Mouse (Mus musculus) hindbrain, postnatal 0 days (tissue): ENCODE results near the gene Eef1a1. TPM values are rescaled to one million over a fixed set of nuclear protein-coding genes. Genes with fewer than 3 reads are reported as not detected.
A peak's percentile ranks its signal among the peaks of the same experiment; 100 is the strongest.
"Not testable (repeated sequence)": the region's sequence is repeated elsewhere in the genome, so short reads cannot be mapped to it uniquely, and the experiment has no call there.

ENCODE experiments used
- ATAC-seq: fragments of 200-750 bp; cut with Nextera tagmentation; 2 replicates; pipeline ENCODE4 v1.8.0; 2017; ENCODE audit warnings: mild to moderate bottlenecking, moderate TSS enrichment, moderate library complexity
- DNase-seq: peaks from one replicate; pipeline ENCODE4 v3.0.0-alpha.2; 2015; ENCODE audit warnings: low spot score
- H3K27ac ChIP-seq: fragments of 300-500 bp; sonication (generic); 2 replicates; pipeline ENCODE4 v1.5.1; 2014; ENCODE audit warnings: mild to moderate bottlenecking
- H3K27me3 ChIP-seq: fragments of 300-500 bp; sonication (generic); 2 replicates; pipeline ENCODE4 v1.6.1; 2014; ENCODE audit warnings: low read length, mixed read lengths; ENCODE audit not compliant: insufficient read depth
- H3K36me3 ChIP-seq: fragments of 300-500 bp; sonication (generic); 2 replicates; pipeline ENCODE4 v1.6.1; 2014; ENCODE audit warnings: low read length, mixed read lengths; ENCODE audit not compliant: insufficient read depth
- H3K4me1 ChIP-seq: fragments of 300-500 bp; sonication (generic); 2 replicates; pipeline ENCODE4 v1.6.1; 2014; ENCODE audit warnings: antibody characterized with exemption, low read length, mixed read lengths; ENCODE audit not compliant: insufficient read depth
- H3K4me2 ChIP-seq: fragments of 300-500 bp; sonication (generic); 2 replicates; pipeline ENCODE4 v1.6.1; 2014; ENCODE audit warnings: low read depth, mild to moderate bottlenecking, low read length, moderate library complexity, mixed read lengths
- H3K4me3 ChIP-seq: fragments of 300-500 bp; sonication (generic); 2 replicates; pipeline ENCODE4 v1.5.1; 2014; ENCODE audit warnings: low read length
- H3K9ac ChIP-seq: fragments of 300-500 bp; sonication (generic); replicated peaks from 2 replicates; pipeline ENCODE4 v1.6.1; 2014; ENCODE audit warnings: mild to moderate bottlenecking, low read length, moderate library complexity, mixed read lengths
- H3K9me3 ChIP-seq: fragments of 300-500 bp; sonication (generic); 2 replicates; pipeline ENCODE4 v1.6.1; 2016; ENCODE audit warnings: low read length, mixed read lengths
- CTCF ChIP-seq: IDR thresholded peaks from 2 replicates; pipeline ENCODE4 v1.5.1; 2016; ENCODE audit warnings: antibody characterized with exemption, control low read depth, low read depth
- WGBS: fragments of 180-500 bp; shearing (Covaris S2); extraction: QIAGEN DNeasy Blood & Tissue Kit; methylation state at CpG from one replicate; pipeline ENCODE4 v1.1.7; 2014; 5-methylcytosine and 5-hydroxymethylcytosine counted together
- polyA plus RNA-seq: library from polyadenylated mRNA; unstranded; fragments of >200 nt; fragmentation: Nextera tagmentation; extraction: Ambion mirVana; gene quantifications from 2 replicates; pipeline ENCODE4 v1.2.1, GENCODE M21; 2015
- total RNA-seq: library from RNA; depleted of rRNA; stranded (reverse); fragments of >200 nt; gene quantifications from 2 replicates; pipeline ENCODE4 v1.2.3, GENCODE M21; 2014

Gene Eef1a1
- total and polyA plus RNA-seq, 2 experiments from 2014 or later, result 2,549 to 5,628 TPM

GRCm38 (mm10) chr9:78503223-78504079, 14.5 kb upstream of the Eef1a1 start:
- ATAC-seq (peak; percentile 73), DNase-seq (peak; percentile 60)
- Histone ChIP-seq H3K36me3 (no peaks in the 10 kb centered on the region), H3K27me3 (no peaks in the 10 kb centered on the region), H3K4me1 (peaks cover 10% of the 10 kb centered on the region), H3K4me3 (no peak overlapping the region), H3K9me3 (no peaks in the 10 kb centered on the region), H3K27ac (peak overlapping the region; percentile 77), H3K9ac (peak overlapping the region; percentile 35; the same call in 1 of the 2 replicates), H3K4me2 (peak overlapping the region; percentile 48)
- TF ChIP-seq CTCF, result no peak
- WGBS, result 4% methylated on average over 6 of the region's 6 CpGs

DNA sequence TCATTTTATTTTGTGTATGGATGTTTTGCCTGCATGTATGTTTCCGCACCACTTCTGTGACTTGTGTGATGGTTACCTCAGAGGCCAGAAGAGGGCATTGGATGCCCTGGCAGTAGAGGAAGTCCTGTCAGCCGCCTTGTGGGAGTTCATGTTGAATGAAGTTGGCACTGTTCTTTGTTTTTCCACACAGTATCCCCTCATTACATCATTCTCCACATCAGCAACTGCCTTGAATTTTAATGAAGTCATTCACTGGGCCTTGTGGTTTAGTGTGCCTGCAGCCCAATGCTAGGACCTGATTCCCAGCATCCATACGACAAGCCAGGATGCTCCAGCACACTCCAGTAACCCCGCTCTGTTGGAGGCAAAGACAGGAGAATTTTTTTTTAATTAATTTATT, 12.3 kb upstream of the Eef1a1 start:
- Histone ChIP-seq H3K4me2 (no peak overlapping the region), H3K4me3 (no peak overlapping the region), H3K9ac (no peak overlapping the region), H3K27ac (no peak overlapping the region), H3K9me3 (no peaks in the 10 kb centered on the region), H3K27me3 (no peaks in the 10 kb centered on the region), H3K4me1 (peaks cover 10% of the 10 kb centered on the region), H3K36me3 (no peaks in the 10 kb centered on the region)
- DNase-seq (peak; percentile 64), ATAC-seq (peak; percentile 70)
- peak; percentile 35; the same call in 1 of the 2 replicates for TF ChIP-seq CTCF
- 54% methylated on average over 4 of the region's 4 CpGs for WGBS

DNA sequence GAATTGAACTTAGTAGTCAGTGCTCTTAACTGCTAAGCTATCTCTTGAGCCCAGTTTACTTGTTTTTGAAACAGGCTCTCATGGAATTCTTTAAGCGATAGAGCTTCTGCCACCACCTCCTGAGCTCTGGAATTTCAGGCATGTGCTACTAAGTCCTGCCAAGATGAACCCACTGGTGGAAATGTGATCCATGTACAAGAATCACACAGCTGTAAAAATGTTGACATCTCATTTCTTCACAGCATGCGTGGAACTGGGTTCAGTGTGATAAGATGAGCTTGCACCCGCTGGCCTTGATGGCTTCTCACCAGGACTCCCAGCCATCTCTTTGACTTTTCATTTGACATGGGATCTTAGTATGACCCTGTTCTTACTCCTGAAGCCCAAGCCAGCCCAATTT, 11.4 kb upstream of the Eef1a1 start:
- H3K4me2 ChIP-seq, result no peak overlapping the region
- H3K4me1 ChIP-seq, result peaks cover 10% of the 10 kb centered on the region
- no peak overlapping the region for H3K27ac ChIP-seq
- TF ChIP-seq CTCF, result no peak
- no peaks in the 10 kb centered on the region for H3K9me3 ChIP-seq
- no peaks in the 10 kb centered on the region for H3K36me3 ChIP-seq
- H3K9ac ChIP-seq, result no peak overlapping the region
- WGBS, result 65% methylated on average over 3 of the region's 3 CpGs
- H3K27me3 ChIP-seq, result no peaks in the 10 kb centered on the region
- DNase-seq (no peak), ATAC-seq (no peak)
- H3K4me3 ChIP-seq, result no peak overlapping the region

DNA sequence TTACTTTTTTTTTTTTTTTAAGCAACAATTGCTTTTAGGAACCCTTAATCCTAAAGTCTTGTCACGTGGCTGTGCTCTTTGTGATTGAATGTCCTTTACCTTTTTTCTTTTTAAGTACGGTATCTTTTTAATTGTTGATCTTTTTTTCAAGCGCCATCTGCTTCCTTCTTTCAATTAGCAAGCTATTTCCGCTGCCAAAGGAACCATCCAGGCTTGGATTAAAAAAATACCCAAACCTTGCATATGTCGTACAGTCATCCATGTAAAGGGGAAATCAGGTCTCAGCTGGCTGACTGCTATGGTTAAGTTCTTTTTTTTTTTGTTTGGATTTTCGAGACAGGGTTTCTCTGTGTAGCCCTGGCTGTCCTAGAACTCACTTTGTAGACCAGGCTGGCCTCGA, 4.2 kb upstream of the Eef1a1 start:
- ATAC-seq (no peak), DNase-seq (no peak)
- H3K4me3 ChIP-seq, result no peak overlapping the region
- no peaks in the 10 kb centered on the region for H3K27me3 ChIP-seq
- no peaks in the 10 kb centered on the region for H3K4me1 ChIP-seq
- H3K27ac ChIP-seq, result no peak overlapping the region
- WGBS, result 71% methylated on average over 7 of the region's 7 CpGs
- no peak overlapping the region for H3K4me2 ChIP-seq
- no peaks in the 10 kb centered on the region for H3K36me3 ChIP-seq
- no peak for TF ChIP-seq CTCF
- no peaks in the 10 kb centered on the region for H3K9me3 ChIP-seq
- H3K9ac ChIP-seq, result no peak overlapping the region

DNA sequence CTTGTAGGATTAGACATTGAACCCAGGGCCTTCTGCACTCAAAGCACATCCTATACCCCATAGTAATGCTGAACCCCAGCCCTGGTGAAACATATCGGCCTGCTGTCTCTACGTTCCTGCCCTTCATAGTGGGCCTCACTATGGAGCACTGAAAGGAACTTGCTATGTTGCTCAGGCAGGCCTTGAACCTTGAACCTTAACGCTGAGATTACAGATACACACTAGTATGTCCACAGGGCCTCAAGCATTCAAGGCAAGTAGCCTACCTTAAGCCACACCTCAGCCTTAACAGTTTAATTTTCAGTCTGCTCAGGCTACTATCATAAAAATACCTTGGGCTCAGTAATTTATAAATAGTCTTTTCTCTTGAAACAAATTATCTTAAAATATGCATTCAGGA, 3.3 kb upstream of the Eef1a1 start:
- Histone ChIP-seq H3K27ac (no peak overlapping the region), H3K9ac (no peak overlapping the region), H3K4me3 (no peak overlapping the region), H3K36me3 (no peaks in the 10 kb centered on the region), H3K27me3 (no peaks in the 10 kb centered on the region), H3K9me3 (no peaks in the 10 kb centered on the region), H3K4me1 (no peaks in the 10 kb centered on the region), H3K4me2 (no peak overlapping the region)
- ATAC-seq (no peak), DNase-seq (no peak)
- no peak for TF ChIP-seq CTCF
- WGBS, result 83% methylated on average over 3 of the region's 3 CpGs

DNA sequence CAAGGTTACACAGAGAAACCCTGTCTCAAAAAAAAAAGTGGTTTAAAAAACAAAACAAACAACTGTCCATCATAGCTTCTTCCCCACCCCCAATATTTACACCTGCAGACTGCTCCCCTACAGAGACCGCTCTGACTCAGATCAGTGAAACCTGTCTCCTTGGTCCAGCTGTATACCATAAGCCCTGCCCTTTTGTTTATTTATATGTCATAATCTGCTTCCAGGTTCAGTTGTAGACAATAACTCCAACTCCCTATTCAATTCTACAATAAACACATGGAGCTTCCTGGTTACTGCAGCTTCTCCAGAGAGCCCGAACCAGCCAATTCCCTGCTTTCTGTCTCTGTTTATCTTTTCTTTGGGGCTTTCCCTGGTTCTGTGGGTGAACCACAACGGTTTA, 2.2 kb upstream of the Eef1a1 start:
- no peak for ATAC-seq
- no peak for TF ChIP-seq CTCF
- H3K36me3 ChIP-seq, result no peaks in the 10 kb centered on the region
- H3K4me2 ChIP-seq, result no peak overlapping the region
- no peak overlapping the region for H3K27ac ChIP-seq
- no peaks in the 10 kb centered on the region for H3K27me3 ChIP-seq
- no peaks in the 10 kb centered on the region for H3K4me1 ChIP-seq
- no peak overlapping the region for H3K4me3 ChIP-seq
- H3K9ac ChIP-seq, result no peak overlapping the region
- no peaks in the 10 kb centered on the region for H3K9me3 ChIP-seq
- 89% methylated on average over 3 of the region's 3 CpGs for WGBS
- DNase-seq, result no peak

DNA sequence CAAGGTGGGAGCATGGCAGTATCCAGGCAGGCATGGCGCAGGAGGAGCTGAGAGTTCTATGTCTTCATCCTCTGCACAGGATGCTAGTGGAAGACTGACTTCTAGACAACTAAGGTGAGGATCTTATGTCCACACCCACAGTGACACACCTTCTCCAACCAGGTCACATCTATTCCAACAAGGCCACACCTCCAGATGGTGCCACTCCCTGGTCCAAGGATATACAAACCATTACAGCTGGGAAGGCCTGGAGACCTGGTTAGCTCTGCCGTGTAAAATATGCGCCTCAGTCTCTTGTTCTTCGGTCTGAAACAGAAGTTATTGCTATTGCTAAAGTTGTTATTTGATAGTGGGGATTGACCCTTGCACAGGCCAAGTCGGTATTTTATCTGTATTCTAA, 930 bp downstream of the Eef1a1 start:
- H3K9me3 ChIP-seq, H3K4me3 ChIP-seq, DNase-seq, H3K36me3 ChIP-seq, ATAC-seq, H3K27ac ChIP-seq, H3K4me1 ChIP-seq, H3K4me2 ChIP-seq, H3K9ac ChIP-seq, H3K27me3 ChIP-seq: not testable (repeated sequence)
- WGBS, result 94% methylated on average over 5 of the region's 5 CpGs
